Mouse (Mus musculus) myocyte (in vitro differentiated cells): ENCODE measurements around the gene Otof.

ENCODE experiments used
- CEBPB ChIP-seq: IDR thresholded peaks from 2 replicates; pipeline ENCODE4 v1.6.1; 2011; ENCODE audit warnings: mild to moderate bottlenecking, moderate library complexity; ENCODE audit not compliant: poor library complexity, insufficient read depth, severe bottlenecking
- E2F4 ChIP-seq: IDR thresholded peaks from one replicate; pipeline ENCODE4 v1.6.1; 2011; ENCODE audit warnings: mild to moderate bottlenecking, control low read depth, moderate library complexity; ENCODE audit not compliant: insufficient read depth
- MAX ChIP-seq: IDR thresholded peaks from one replicate; pipeline ENCODE4 v1.6.1; 2011; ENCODE audit warnings: low read depth, mild to moderate bottlenecking, control low read depth
- MYOD1 ChIP-seq, 3 experiments: IDR thresholded peaks; one replicate each; pipeline ENCODE4 v1.6.1; 2011; ENCODE audit warnings: control low read depth in 2 of 3, low read depth in 2 of 3, mild to moderate bottlenecking in 2 of 3, moderate library complexity in 1 of 3; ENCODE audit not compliant: insufficient read length in 2 of 3, control insufficient read depth in 1 of 3
- MYOG ChIP-seq, 3 experiments: IDR thresholded peaks; one replicate each; pipeline ENCODE4 v1.6.1; 2011; ENCODE audit warnings: control low read depth in 2 of 3, low read depth in 2 of 3, mild to moderate bottlenecking in 2 of 3; ENCODE audit not compliant: insufficient read length in 2 of 3, control insufficient read depth in 1 of 3, insufficient read depth in 1 of 3
- POLR2A ChIP-seq: IDR thresholded peaks from one replicate; pipeline ENCODE4 v1.6.1; 2011; ENCODE audit warnings: low read depth, mild to moderate bottlenecking, control low read depth, moderate library complexity; ENCODE audit not compliant: insufficient read length
- REST ChIP-seq: IDR thresholded peaks from one replicate; pipeline ENCODE4 v1.6.1; 2011; ENCODE audit warnings: mild to moderate bottlenecking, control low read depth, moderate library complexity; ENCODE audit not compliant: insufficient read depth, insufficient read length
- USF1 ChIP-seq: IDR thresholded peaks from one replicate; pipeline ENCODE4 v1.6.1; 2011; ENCODE audit warnings: low read depth, mild to moderate bottlenecking, control low read depth, moderate library complexity

DNA sequence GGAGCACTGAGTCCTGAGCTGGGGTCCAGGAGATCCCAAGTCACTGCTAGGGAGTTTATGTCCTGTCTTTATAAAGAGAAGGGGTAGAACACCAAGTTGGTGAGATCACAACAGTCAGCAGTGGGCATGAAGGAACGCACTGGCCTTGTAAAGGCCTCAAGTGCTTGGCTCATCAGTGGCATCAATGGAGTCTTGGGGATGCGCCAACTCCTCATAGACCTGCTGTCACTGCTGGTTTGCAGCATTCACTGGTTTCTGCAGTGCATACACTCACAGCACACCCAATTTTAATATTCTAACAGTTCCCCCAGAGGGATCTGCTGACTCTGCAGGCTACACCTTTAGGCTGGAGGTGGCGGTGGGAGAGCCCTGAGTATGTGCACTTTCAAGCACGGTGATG lies 38.6 kb downstream of the Otof start:
- TF ChIP-seq POLR2A (no peak), CEBPB (no peak), E2F4 (no peak), REST (no peak), MYOD1 (IDR thresholded peaks at IDR 0.05; ENCODE audit: control insufficient read depth in 1 of 3, insufficient read length in 2 of 3, low read depth in 2 of 3) (no peak), USF1 (no peak), MAX (no peak), MYOG (IDR thresholded peaks at IDR 0.05; ENCODE audit: control insufficient read depth in 1 of 3, insufficient read depth in 1 of 3, insufficient read length in 2 of 3, low read depth in 2 of 3) (no peak)
